Mouse (Mus musculus) intestine, embryonic 14.5 days (tissue): ENCODE results near the gene Rag2. TPM values are rescaled to one million over a fixed set of nuclear protein-coding genes. Genes with fewer than 3 reads are reported as not detected.

Experiments used
- ATAC-seq: fragments of 200-750 bp; cut with Nextera tagmentation; replicated peaks from 2 replicates; pipeline ENCODE4 v1.8.0; 2017; ENCODE audit warnings: low read depth, moderate number of reproducible peaks, moderate TSS enrichment, moderate library complexity; ENCODE audit not compliant: low FRiP score, low TSS enrichment
- DNase-seq: peaks from one replicate; pipeline ENCODE4 v3.0.0-alpha.2; 2018; ENCODE audit warnings: low spot score
- H3K27ac ChIP-seq: fragments of 300-500 bp; sonication (generic); 2 replicates; pipeline ENCODE4 v1.5.1; 2014; ENCODE audit warnings: low read depth, mild to moderate bottlenecking, control low read depth
- H3K27me3 ChIP-seq: fragments of 300-500 bp; sonication (generic); replicated peaks from 2 replicates; pipeline ENCODE4 v1.6.1; 2014; ENCODE audit warnings: low read length, control low read depth; ENCODE audit not compliant: control insufficient read depth, insufficient read depth
- H3K36me3 ChIP-seq: fragments of 300-500 bp; sonication (generic); 2 replicates; pipeline ENCODE4 v1.6.1; 2014; ENCODE audit warnings: low read length, control low read depth; ENCODE audit not compliant: control insufficient read depth, insufficient read depth
- H3K4me1 ChIP-seq: fragments of 300-500 bp; sonication (generic); replicated peaks from 2 replicates; pipeline ENCODE4 v1.6.1; 2014; ENCODE audit warnings: low read length, control low read depth, mixed read lengths; ENCODE audit not compliant: control insufficient read depth, insufficient read depth
- H3K4me2 ChIP-seq: fragments of 300-500 bp; sonication (generic); 2 replicates; pipeline ENCODE4 v1.6.1; 2014; ENCODE audit warnings: low read length
- H3K4me3 ChIP-seq: fragments of 300-500 bp; sonication (generic); 2 replicates; pipeline ENCODE4 v1.5.1; 2014; ENCODE audit warnings: low read depth, low read length, control low read depth, mixed read lengths
- H3K9ac ChIP-seq: fragments of 300-500 bp; sonication (generic); 2 replicates; pipeline ENCODE4 v1.6.1; 2014; ENCODE audit warnings: mild to moderate bottlenecking, low read length
- H3K9me3 ChIP-seq: fragments of 300-500 bp; sonication (generic); 2 replicates; pipeline ENCODE4 v1.6.1; 2016; ENCODE audit warnings: low read length, control low read depth; ENCODE audit not compliant: control insufficient read depth
- WGBS: fragments of 180-500 bp; shearing (Covaris S2); extraction: QIAGEN DNeasy Blood & Tissue Kit; methylation state at CpG from one replicate; pipeline ENCODE4 v1.1.7; 2014; 5-methylcytosine and 5-hydroxymethylcytosine counted together
- polyA plus RNA-seq: library from polyadenylated mRNA; unstranded; fragments of >200 nt; fragmentation: Nextera tagmentation; extraction: Ambion mirVana; gene quantifications from 2 replicates; pipeline ENCODE4 v1.2.1, GENCODE M21; 2014

Rag2 gene
- polyA plus RNA-seq, 1 experiment from 2014 or later, result 0.15 TPM

DNA sequence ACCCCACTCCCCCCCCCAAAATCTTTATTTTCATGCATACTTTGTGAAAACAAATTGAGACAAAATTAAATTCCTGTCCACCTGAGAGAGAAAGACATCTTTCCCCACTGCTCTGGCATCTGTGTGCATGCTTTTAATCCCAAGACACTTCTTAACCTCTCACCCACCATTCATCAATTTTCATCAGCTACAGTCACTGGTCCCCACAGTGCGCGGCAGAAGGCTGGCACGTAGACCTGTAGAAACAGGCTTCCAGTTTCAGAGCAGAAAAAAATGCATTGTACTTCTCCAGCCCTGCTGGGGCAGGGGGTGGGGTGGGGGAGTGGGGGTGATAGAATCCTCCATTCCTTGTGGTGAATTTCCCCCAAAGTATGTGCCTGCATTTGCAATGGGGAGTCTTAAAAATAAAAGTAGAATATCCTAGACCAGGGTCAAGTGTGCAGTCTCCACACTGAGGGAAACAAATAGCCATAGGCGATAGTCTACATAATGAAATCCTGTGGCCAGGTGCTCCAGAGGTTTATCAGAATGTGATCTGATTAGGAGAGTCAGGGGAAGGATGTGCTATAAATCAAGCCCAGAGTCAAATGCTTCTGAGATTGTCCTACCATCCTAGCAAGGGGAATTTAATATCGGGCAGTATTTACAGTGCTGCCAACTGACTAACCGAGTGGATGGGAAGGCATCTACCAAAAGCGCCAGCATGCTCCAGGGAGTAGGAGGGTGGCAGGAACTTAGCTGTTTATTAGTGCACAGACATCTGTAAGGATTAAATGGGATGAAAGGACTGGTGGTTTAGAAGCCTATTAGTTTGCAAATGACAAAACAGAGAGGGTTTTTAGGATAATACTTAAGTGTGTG, 14.7 kb downstream of the Rag2 start:
- WGBS, result 46% methylated on average over 7 of the region's 7 CpGs
- H3K4me2 ChIP-seq, result no peak overlapping the region
- no peaks in the 10 kb centered on the region for H3K27me3 ChIP-seq
- no peak overlapping the region for H3K9ac ChIP-seq
- H3K4me3 ChIP-seq, result no peak overlapping the region
- ATAC-seq, result no peak
- H3K4me1 ChIP-seq, result no peaks in the 10 kb centered on the region
- no peaks in the 10 kb centered on the region for H3K36me3 ChIP-seq
- DNase-seq, result no peak
- H3K27ac ChIP-seq, result no peak overlapping the region
- H3K9me3 ChIP-seq, result no peaks in the 10 kb centered on the region

DNA sequence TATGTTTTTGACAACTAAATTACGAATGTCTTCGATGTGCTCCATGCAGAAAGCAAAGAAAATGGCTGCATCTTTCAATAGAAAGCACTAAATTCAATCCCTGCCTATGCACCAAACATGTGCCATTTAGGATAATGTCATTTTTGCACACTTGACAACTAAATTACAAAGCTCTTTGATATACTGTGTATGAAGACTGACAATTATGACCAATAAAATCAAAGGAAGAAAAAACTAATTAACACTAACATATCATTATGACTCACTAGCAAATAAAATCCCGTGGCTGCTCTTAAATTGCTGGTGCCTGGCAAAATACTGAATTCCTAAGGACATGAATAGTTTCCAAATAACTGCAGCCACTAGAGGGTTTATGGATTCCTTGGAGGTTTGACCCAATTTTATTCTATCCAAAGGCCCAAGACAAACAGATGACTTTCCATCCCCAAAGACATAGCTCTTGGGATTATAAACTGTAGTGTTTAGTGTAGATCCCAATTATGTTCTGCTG, 15.4 kb downstream of the Rag2 start:
- ATAC-seq, result no peak
- 74% methylated on average over 3 of the region's 3 CpGs for WGBS
- no peaks in the 10 kb centered on the region for H3K9me3 ChIP-seq

DNA sequence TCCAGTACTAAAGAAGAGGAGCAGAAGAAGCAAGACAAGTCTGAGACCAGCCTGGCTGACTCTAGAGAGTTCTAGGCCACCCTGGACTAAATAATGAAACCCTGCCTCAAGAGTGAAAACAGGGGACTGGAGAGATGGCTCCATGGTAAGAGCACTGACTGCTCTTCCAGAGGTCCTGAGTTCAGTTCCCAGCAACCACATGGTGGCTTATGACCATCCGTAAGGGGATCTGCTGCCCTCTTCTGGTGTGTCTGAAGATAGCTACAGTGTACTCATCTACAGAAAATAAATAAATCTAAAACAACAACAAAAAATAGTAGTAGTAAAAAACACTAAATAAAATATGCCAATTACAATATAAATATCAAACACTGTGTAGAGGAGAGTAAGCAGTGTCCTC, 21.3 kb downstream of the Rag2 start:
- Histone ChIP-seq H3K4me1 (0 out of 2 replicates have a peak, but pooled peaks cover 2% of the 10 kb centered on the region), H3K27ac (no peak overlapping the region), H3K4me2 (no peak overlapping the region), H3K9ac (no peak overlapping the region), H3K4me3 (no peak overlapping the region), H3K36me3 (no peaks in the 10 kb centered on the region), H3K27me3 (no peaks in the 10 kb centered on the region), H3K9me3 (no peaks in the 10 kb centered on the region)
- WGBS, result 100% methylated on average over 1 of the region's 1 CpGs
- no peak for DNase-seq
- ATAC-seq, result no peak

More for the DNA sequence above, 15.4 kb downstream of the Rag2 start:
- Histone ChIP-seq H3K9ac (no peak overlapping the region), H3K4me1 (no peaks in the 10 kb centered on the region), H3K4me3 (no peak overlapping the region), H3K4me2 (no peak overlapping the region), H3K27me3 (no peaks in the 10 kb centered on the region), H3K36me3 (no peaks in the 10 kb centered on the region), H3K27ac (no peak overlapping the region)
- DNase-seq, result no peak

DNA sequence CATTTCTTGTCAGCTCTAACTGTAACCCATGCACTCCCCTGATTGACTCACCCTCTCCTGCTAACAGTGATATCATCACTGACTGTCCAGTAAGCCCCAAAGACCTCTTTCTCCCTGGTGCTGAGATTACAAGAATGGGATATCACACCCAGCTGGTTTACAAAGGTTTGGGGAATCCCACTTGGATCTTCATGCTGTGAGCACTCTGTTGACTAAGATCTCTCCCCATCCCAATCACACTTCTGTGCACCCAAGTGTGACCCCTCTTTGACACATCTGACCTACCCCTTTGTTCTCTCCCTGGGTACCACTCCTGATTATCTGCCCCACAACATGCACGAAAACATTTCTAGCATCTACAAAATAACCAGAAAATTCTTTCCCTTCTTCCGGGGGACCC, 23.8 kb downstream of the Rag2 start:
- H3K4me1 ChIP-seq, result 0 out of 2 replicates have a peak, but pooled peaks cover 2% of the 10 kb centered on the region
- H3K4me2 ChIP-seq, result no peak overlapping the region
- H3K9me3 ChIP-seq, result no peaks in the 10 kb centered on the region
- H3K9ac ChIP-seq, result no peak overlapping the region
- no peak overlapping the region for H3K4me3 ChIP-seq
- H3K36me3 ChIP-seq, result no peaks in the 10 kb centered on the region
- 83% methylated on average over 2 of the region's 2 CpGs for WGBS
- H3K27me3 ChIP-seq, result no peaks in the 10 kb centered on the region
- H3K27ac ChIP-seq, result no peak overlapping the region
- DNase-seq, result no peak
- ATAC-seq, result no peak

DNA sequence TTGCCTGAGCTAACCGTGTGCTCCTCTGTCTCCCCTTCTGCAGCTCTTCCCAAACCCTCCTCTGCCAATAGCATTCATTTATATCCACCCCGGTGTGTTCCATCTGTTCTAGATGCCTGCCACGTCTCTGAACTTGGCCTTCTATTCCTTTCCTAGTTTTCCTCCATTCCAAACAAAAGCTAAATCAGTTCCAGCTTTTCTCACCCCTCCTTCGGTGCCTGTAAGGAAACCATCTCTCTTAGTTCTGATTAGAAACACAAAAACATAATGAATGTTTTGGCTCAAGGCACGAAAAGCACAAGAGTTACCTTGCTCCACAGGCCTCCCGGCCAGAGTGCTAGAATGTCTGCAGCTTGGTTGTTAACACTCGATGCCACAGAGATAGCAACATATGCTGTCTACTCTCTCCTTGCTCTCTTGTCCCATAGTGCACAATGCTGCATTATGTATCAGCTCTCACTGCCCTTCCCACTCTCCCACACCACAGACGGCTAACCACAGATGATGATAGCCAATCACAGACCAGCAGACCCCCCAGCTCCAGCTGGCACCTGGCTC, 24.7 kb downstream of the Rag2 start, which contains the start of the genes Rag1 and B230118H07Rik:
TSS of gene Rag1 (minus strand) at position 388 of the 558 bp plus-strand sequence.
TSS of gene B230118H07Rik (minus strand) at position 419 of the 558 bp plus-strand sequence.
- H3K9ac ChIP-seq, result no peak within 1 kb of the TSS
- ATAC-seq (no peak), DNase-seq (no peak)
- H3K36me3 ChIP-seq, result no peaks in the 10 kb centered on the region
- no peak within 1 kb of the TSS for H3K4me2 ChIP-seq
- H3K9me3 ChIP-seq, result no peaks in the 10 kb centered on the region
- no peaks in the 10 kb centered on the region for H3K27me3 ChIP-seq
- no peak within 1 kb of the TSS for H3K27ac ChIP-seq
- 44% methylated on average over 8 of the region's 8 CpGs for WGBS
- no peak within 1 kb of the TSS for H3K4me3 ChIP-seq
- H3K4me1 ChIP-seq, result 0 out of 2 replicates have a peak, but pooled peaks cover 2% of the 10 kb centered on the region

DNA sequence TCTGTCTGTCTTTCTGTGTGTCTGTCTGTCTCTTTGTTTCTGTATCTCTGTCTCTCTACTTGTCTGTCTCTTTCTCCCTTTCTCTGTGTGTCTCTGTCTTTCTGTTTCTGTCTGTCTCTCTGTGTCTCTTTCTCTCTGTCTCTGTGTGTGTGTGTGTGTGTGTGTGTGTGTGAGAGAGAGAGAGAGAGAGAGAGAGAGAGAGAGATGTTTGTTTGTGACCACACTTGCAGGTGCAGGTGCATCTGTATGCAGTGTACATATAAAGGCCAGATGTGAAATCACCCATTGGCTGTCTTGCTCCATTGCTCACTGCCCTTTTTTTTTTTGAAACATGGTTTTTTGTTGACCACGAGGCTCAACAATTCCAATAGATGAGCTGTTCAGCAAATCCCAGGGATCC, 25.9 kb downstream of the Rag2 start:
- DNase-seq (no peak), ATAC-seq (no peak)
- no peak overlapping the region for H3K9ac ChIP-seq
- WGBS, result 61% methylated on average over 1 of the region's 1 CpGs
- H3K27me3 ChIP-seq, result no peaks in the 10 kb centered on the region
- no peak overlapping the region for H3K27ac ChIP-seq
- no peaks in the 10 kb centered on the region for H3K36me3 ChIP-seq
- 0 out of 2 replicates have a peak, but pooled peaks cover 2% of the 10 kb centered on the region for H3K4me1 ChIP-seq
- no peak overlapping the region for H3K4me3 ChIP-seq
- no peak overlapping the region for H3K4me2 ChIP-seq
- no peaks in the 10 kb centered on the region for H3K9me3 ChIP-seq

DNA sequence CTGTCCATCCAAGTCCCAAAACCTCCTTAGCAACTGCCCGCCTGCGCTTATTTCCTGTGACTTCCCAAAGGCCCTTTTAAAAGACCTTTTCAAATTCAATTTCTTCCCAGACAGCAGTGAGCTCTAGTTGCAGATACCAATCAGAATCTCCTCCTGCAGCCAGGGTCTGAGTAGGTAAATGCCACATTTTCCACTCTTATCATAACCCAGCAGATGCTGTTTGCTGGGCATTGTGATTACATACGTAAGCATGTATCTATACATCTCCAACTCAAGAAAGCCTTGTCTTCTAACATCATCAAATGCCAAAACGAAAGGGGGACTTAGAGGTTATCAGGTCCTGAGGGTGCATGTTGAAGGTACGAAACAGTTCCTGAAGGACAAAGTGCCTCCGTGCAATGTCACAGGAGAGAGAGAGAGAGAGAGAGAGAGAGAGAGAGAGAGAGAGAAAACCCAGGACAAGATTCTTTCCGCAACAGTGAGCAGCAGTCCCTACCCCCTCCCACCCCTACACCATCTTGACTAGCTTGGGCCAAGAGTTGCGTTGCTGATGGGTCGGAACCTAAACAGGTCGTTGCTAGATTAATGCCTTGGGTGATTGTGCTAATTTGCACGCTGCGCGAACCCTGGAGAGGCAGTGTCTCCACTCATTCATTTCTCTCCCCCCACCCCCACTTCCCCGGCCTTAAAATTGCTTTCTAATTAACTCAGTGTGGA, 27.8 kb downstream of the Rag2 start:
- DNase-seq, result no peak
- Histone ChIP-seq H3K9ac (no peak overlapping the region), H3K4me3 (no peak overlapping the region)

DNA sequence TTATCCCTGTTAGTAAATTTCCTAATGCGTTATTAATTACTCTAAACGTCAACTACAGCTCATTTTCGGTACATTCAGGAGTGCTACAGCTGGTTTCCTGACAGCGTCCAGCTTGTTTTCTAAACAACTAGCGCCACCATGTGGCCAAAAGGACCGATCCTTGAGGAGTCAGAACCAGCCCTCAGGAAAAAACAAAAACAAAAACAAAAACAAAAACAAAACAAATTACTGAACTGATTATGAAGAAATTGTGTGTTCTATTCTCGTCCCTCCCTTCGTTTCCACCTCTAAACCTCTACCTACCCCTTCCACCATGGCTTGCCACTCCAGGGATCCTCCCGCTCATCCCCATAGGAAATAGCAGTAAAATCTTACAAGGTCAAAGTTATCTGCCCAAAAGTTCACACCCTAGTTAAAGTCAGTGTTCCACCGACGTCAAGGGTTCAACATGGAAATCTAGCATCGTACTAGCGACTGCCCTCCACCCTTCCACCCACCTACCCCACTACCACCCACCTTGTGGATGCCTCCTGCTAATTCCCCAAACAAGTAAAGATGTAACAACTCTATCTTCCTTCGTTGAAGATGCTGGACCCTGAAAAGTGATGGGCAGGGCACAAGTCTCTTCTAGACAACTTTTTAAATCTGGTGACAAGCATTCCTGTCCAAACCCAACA, 28.5 kb downstream of the Rag2 start:
- Histone ChIP-seq H3K9me3 (no peaks in the 10 kb centered on the region), H3K27ac (no peak overlapping the region), H3K27me3 (no peaks in the 10 kb centered on the region), H3K4me1 (0 out of 2 replicates have a peak, but pooled peaks cover 2% of the 10 kb centered on the region), H3K4me2 (peak overlapping the region; percentile 39), H3K9ac (no peak overlapping the region), H3K4me3 (no peak overlapping the region), H3K36me3 (no peaks in the 10 kb centered on the region)
- peak; percentile 79 for DNase-seq
- 18% methylated on average over 14 of the region's 14 CpGs for WGBS
- 0 out of 2 replicates have a peak, but pooled peaks have one; percentile 64 for ATAC-seq

More for the DNA sequence above, 27.8 kb downstream of the Rag2 start:
- H3K27ac ChIP-seq, result no peak overlapping the region
- 47% methylated on average over 14 of the region's 14 CpGs for WGBS
- 0 out of 2 replicates have a peak, but pooled peaks have one; percentile 23 for ATAC-seq
- H3K27me3 ChIP-seq, result no peaks in the 10 kb centered on the region
- H3K4me1 ChIP-seq, result 0 out of 2 replicates have a peak, but pooled peaks cover 2% of the 10 kb centered on the region
- H3K4me2 ChIP-seq, result peak overlapping the region; percentile 39
- H3K36me3 ChIP-seq, result no peaks in the 10 kb centered on the region
- no peaks in the 10 kb centered on the region for H3K9me3 ChIP-seq
